Mouse (Mus musculus) liver, adult 2 months (tissue): ENCODE measurements around the gene Sgca.

Experiments
- CTCF ChIP-seq: fragments of 200-500 bp; IDR thresholded peaks from 2 replicates; pipeline ENCODE4 v1.5.1; 2011; ENCODE audit warnings: low read depth, low read length, control low read depth
- POLR2A ChIP-seq: fragments of 200-500 bp; IDR thresholded peaks from 2 replicates; pipeline ENCODE4 v1.6.1; 2011; ENCODE audit warnings: low read length, control low read depth; ENCODE audit not compliant: insufficient read depth; ENCODE audit errors: extremely low read depth

GRCm38 (mm10) chr11:94941121-94941520, 35.0 kb downstream of the Sgca start:
- no peak for TF ChIP-seq CTCF
- no peak for TF ChIP-seq POLR2A
